Mouse (Mus musculus): ENCODE measurements at regions not wholly inside any gene's neighbourhood (a gene's known extent, or its start where the extent isn't known, plus 50 kb on each side); places are given as distances from the start of the nearest gene placed in this dataset.

DNA sequence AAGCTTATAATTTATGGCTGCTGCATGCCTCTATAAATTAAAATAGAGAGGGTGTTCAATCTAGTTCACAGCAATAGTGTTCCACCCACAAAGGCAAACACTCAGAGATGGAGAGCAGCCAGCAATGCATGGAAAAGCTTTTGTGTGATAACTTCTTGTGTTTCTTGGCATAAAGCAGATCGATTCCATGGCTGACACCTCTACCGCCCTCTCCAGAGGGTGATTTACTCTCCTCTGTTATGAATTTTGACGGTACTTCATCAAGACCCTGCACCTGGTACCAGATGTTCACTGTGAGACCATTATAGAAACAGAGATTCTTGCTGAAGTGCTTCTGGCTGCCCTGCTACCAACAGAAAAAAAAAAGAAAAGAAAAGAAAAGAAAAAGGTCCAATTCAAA lies 54.1 kb upstream of the Btc start:
- no peak for DNase-seq (ENCODE audit: low read depth, low spot score)

GRCm38 (mm10) chr5:91464876-91465508 lies 52.4 kb upstream of the Parm1 start:
- peak; percentile 29 for DNase-seq (ENCODE audit: low read depth, low spot score)
